Mouse (Mus musculus) cerebellum, adult 11 months (tissue): Measurements from ENCODE around the gene Spocd1.

Experiments used
- DNase-seq: peaks from one replicate; pipeline ENCODE4 v3.0.0; 2022

Spocd1 gene

DNA sequence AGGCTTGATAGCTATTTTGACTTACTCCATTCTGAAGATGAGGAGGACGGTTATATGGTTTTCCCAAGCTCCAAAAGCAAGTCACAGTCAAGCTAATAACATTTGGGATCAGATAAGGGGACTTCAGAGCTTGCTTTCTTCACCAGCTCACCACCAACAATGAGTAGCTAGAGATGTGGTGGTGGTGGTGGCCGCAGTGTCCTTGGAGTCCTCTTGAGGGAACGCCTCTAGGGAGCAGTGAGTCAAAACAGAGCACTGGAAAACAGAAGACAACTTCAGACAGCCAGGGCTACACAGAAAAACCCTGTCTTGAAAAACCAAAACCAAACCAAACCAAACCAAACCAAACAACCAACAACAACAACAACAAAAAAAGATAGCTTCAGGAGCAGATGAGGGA lies 10.1 kb upstream of the Spocd1 start:
- DNase-seq = no peak

DNA sequence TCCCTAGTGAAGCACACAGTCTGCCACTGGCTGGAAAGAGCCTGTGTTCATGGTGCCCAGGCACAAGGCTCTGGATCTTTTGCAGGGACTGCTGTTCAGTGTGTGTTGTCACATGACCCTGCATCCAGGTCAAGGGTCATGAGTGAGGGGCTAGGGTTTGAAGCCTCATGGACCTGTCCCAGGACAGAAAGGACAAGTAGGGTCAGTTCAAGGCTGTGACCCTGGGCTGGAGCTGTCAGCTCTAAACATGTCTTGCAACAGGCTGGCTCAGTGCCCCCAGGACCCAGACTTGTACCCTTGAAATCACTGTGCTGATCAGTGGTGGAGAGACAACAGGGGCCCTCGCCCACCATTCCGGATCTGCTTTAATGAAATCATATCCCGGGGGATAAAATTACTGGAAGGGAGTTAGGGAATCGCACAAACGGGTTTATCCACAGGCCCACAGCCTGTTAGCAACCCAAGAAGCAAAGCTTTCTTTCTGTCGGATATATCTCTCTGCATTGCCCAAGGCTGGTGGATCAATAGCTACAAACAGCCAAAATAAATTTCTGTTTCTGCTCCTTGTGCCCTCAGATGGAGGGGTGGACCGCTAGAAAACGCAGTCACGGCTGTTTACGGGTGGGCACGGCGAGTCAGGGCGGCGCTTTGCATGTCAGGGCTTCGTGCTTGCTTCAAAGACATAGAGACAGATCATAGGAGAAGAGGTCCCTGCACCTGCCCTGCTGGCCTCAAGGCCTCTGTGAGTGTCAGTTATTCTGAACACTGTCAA lies 8.3 kb upstream of the Spocd1 start:
- DNase-seq = no peak

DNA sequence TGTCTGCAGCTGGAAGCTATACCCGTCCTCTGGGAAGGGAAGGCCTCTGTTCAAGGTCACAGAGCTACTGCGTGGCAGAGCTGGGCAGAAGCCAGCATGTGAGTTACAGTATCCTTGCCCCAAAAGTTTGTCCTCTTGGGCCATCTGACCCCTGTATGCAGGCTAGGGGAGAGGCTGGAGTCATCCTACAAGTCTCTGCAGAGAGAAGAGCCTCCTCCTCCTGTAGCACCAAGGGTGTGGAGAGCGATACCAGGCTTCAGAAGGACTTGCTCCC lies 7.8 kb upstream of the Spocd1 start:
- no peak for DNase-seq

DNA sequence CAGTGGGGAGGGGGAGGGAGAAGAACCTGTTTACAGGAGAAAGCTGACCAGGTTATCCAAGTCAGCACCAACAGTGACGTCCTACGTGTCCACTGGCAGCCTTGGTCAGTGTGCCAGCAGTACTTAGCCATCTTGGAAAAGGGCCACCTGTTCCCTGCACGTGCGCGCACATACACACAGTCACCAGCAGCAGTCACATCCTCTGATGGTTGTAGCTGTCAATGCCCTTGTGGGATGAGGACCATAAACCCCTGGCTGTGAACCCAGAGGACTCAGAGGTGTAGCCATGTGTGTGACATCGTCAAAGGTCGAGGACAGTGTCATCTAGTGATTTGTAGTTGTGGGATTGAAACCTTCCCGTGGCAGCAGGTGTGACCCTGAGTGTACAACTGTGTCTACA lies 4.9 kb upstream of the Spocd1 start:
- no peak for DNase-seq

DNA sequence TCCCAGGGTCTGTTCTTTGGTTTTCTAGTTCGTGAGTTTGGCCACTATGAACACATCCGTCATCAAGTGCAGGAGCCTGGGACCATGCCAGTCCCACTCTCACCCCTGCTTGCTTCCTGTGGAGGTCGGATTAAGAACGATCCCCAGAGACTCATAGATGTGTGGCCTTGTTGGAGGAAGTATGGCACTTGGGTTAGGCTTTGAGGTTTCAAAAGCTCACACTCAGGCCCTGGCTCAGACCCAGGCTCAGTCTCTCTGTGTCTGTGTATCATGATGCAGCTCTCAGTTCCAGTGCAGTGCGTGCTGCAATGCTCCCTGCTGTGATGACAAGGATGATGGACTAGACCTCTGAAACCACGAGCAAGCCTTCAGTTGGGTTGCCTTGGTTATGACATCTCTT lies 4.4 kb upstream of the Spocd1 start:
- no peak for DNase-seq

DNA sequence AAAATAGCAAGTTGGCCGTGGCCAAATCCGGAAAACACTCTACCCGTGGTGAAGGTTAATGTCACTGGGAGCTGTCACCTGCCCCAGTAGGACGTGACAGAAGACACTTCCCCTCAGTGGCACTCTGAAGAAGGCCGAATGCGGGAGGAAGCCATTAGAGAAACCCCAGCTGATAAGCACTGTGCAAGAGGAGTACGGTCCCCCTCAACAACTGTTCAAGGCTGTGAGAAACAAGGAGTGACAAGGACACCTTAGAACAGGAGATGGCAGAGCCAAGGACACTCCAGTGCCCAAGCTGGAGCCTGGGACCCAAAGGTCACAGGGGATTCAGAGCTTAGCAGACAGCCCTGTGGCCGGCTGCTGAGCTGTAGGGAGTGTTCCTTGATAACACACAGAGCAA lies 2.5 kb upstream of the Spocd1 start:
- no peak for DNase-seq

DNA sequence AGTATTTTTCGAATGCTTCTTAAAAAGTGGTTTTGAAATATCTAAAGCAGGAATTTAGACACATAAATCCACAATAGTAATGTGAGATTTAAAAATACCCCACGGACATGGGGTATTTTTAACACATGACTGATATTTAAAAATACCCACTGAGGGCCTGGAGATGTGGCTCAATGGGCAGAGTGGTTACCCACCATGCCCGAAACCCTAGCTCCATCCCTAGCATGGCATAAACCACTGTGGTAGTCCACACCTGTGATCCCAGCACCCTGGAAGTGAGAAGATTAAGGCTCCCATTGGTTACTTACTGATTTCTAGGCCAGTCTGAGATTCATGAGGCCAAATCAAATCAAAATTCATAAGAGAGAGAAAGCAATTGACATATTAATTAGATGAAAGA lies 2.0 kb upstream of the Spocd1 start:
- DNase-seq = no peak

DNA sequence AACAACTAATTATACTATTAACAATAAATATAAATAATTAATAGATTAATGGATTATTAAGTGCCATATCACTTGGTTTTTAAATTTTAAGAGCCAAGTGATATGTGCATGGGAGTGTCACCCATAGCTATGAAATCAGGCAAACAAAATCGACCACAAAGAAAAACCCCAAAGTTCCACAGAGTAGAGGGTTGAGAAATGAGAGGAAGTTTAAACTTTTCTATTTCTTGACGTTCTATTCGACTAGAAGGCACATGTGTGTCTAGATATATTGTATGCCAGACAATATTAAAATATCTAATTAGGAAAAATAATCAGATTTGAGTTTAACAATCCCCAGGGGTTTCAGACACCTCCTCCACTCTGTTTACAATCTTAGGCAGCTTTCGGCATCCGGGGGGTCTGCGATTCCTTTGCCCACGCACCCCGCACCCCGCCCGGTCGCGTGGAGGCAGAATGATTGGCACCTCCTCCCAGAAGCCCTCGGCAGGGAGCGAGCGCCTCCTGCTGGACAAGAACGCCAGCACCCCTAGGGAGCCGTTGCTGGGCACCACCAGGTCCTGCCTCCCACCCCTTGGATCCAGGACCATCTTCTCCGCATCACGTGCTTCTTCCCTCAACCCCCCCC lies 811 bp upstream of the Spocd1 start:
- peak; percentile 53 for DNase-seq

DNA sequence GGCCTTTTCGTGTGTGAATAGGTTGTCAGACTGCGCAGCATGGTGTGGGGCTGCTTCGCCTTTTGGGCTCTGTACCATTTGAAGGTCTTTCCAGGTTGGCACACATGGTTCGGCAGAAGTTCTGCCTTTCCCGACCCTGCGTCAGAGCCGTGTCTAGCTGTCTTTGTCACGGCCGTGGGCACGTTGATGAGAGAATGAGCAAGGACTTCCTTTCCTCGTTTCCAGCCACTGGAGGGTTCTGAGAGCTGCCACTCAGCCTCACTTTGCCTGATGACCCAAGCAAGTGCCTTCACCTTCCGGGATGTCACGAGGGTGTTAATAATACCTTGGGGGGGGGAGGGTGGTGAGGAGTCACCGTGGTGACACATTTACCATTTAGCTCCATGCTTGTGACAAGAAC lies 4.6 kb downstream of the Spocd1 start:
- no peak for DNase-seq

DNA sequence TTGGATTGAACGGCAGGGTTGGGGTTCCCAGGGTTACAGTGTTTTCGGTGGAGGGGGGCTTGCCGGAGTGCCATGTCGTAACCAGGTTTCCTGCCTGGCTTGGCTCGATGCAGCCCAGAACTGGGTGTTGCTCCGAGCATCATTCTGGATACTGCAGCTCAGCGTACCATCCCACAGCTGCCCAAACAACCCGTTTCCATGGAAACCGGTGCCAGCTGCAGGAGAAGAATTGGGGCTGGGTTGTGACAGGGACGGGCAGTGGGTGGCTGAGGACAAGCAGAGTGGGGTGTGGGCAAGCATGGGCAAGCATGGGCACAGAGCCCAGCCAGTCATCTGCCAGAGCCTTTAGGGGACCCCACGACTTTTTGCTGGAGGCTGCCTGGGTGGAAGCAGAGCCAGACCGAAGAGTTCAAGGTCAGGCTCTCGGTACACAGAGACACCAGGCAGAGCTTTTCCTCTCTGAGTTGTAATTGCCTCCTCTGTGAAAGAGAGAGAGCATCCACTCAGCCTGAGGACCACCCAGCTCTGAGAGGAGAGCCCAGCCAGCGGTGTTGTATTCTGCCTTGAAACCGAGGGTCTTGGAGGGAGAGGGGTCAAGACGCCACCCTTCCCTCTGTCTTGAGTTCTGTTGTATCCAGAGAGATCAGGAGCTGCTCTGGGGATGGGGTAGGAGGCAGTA lies 5.3 kb downstream of the Spocd1 start:
- peak; percentile 14 for DNase-seq

DNA sequence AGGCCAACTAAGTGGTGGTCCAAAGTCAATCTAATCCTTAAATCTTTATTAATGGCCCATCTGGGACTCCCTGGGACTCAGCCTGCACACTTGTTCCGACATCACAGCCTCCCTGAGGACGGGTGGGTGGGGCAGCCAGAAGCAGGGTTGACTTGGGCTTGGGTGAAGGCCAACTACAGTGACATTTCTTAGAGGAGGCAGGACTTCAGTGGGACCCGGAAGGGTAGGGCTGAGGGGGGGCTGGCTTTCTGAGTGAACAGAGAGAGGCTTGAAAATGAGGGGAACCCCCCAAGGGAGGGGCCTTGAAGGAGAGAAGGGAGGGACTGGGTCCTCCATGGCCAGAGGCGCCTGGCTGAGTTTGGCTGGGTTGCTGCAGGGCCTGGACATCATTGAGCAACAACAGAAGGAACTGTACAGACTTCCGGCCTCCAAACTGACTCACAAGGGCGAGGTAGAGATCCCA lies 22.3 kb downstream of the Spocd1 start:
- no peak for DNase-seq

DNA sequence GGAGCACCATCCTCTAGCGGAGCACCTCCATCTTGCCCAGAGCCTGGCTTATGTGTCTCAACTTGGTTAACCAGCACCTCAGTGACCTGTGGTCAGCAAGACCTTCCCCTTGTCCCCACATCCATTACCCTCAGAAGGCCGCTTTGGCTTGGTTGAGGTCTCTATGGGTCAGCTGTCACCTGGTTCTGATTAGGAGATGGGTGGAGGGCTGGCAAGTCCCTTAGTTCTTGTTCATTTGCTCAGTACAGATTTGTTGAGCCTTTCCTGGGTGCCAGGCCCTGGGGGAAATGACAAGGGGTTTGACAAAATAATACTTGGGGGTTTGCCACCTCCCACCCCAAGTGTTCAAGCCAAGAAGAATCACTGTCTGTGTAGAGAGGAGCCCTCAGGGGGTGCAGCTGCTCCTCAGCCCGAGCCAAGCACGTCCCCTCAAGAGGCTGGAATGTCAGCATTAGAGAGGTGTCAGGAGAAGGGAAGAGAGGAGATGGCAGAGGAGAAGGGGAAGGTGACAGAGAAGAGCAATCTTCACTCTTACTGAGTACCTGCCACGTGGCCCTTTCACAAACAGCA lies 23.3 kb downstream of the Spocd1 start:
- no peak for DNase-seq

DNA sequence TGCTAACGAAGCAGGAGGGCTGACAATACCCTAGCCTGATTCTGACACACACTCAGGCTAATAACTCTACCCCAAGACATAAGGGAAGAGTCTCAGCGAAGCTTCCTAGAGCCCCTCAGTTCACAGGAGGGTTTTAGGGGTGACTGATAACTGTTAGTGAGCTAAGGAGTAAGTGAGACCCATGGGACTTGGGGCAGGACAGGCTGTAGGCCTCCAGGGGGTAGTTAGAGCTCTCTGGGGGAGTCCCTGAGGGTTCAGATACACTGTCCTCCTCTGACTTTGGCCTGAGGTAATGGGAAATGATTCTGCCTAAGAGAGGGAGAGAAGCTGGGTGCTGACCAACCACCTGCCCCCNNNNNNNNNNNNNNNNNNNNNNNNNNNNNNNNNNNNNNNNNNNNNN lies 25.5 kb downstream of the Spocd1 start:
- DNase-seq = no peak

DNA sequence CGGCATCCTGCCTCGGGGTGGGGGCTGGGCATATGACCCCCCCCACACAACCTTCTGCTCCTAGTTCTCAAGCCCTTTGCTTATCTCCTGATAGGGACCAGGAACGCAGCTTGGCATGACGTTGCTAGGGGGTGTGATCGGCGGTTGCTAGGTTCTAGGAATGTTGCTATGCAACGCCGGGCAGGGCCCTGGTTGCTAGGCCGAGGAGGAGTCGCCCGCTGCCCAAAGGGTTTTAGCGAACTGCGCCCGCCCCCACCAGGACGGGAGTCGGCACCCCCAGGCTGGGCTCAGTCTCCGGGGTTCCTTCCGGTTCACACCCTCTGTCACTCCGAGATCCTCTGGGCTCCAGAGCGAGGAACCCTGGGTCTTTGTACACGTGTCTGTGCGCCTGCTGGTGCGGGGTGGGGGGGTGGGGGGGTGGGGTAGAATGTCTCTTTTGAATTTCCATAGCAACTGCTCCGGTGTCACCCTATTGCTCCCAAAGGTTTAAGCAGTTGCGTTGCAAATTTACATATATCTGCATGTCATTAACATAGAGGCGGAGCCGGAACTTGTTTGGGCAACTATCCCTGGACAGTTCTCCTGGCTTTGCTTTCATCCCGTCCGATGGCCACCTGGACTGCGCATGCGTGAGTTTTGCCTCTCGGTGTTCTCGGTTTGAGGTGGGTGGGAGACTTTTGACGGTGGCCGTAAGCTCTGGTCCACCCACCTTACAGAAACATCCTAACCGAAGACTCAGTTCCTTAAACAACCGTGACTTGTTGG lies 31.3 kb downstream of the Spocd1 start:
- peak; percentile 46 for DNase-seq

DNA sequence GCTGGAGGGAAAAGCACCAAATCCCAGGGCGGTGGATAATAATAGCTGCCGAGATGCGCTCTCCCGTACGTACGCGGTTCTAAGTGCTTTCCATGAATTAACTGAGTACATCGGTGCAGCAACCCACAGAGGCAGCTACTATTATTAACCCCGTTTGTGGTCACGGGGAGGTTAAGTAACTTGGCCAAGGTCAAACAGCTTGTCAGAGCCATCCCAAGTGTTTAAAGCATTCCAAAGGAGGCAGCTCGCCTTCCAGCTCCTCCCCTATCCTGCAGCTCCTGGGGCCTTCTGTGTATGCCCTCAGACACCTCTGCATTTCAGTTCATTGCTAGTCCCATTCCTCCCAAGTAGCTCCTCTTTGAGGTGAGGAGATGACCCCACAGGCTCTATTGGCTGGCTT lies 36.2 kb downstream of the Spocd1 start:
- DNase-seq = no peak

DNA sequence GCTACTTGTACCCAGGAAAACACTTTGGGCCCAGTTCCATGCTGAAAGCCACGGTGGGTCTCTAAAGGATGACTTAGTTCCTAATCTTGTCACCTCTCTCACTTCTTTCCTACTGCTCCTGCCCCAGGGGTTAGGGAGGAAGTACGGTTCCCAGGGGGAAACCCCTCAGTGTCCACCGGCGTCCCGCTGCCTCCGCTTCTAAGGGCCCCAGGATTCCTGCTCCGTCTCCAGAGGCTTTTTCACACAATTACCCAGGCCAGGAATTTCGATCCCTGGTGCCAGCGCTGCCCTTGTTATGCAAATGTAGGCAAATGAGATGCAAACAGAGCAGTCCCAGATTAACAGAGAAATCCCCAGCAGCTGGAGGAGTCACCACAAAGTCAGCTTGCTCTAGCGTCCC lies 37.2 kb downstream of the Spocd1 start:
- no peak for DNase-seq

DNA sequence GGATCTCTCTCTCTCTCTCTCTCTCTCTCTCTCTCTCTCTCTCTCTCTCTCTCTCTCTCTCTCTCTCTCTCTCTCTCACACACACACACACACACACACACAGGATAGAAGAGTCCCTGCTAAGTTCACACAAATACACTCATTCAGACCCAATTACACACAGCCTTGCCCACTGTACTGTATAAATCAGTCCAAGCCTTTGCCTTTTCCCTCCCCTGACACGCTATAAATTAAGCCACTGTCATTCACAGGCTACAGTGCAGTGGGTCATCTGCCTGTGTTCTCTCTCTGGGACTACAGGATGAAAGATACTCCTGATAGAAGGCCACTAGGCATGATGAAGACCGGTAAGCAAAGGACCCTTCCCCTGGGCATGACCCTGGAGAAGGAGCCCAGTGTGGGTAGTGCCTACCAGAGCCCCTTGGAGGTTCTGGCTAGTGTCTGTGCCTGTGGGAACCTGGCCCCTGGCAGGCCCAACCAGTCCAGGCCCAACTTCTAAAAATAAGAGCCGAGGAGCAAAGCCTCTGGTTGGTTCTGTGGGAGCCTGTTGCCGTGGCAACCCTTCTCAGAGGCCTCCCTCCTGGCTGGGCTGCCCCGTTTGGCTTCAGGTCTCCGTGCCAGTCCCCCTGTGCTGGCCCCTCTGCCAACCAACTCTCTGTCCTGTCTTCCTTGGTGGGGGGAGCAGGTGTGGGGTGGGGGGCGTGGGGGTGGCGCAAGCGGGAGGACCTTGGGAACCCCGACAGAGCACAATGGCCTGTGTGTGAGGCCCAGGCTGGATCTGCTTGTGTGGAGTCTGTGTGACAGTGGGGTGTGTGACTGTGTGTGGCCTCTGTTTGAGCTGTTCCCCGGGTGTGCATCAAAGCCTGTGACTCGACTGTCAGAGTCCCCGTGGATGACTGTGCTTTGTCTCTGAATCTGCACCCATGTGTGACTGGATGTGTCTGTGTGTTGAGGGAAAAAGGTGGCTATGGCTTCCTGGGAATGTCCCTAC lies 38.3 kb downstream of the Spocd1 start:
- DNase-seq = no peak

DNA sequence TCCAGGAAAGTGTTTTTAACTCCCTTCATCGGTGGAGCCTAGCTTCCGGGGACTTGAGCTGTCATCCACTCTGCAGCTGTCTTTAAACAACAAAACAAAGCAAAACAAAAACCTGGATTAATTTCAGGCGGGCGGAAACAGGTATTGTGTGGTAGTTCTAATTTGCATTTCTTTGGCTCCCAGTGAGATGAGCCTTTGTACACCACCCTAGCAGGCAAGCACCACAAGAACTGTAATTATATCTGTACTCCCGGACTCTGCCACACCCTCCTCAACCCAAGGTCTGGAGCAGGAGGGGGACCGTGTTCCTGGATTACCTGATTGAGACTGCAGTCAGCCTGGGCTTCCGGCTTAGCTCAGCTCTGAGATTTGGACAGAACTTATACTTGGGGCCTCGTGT lies 41.1 kb downstream of the Spocd1 start:
- DNase-seq = no peak

DNA sequence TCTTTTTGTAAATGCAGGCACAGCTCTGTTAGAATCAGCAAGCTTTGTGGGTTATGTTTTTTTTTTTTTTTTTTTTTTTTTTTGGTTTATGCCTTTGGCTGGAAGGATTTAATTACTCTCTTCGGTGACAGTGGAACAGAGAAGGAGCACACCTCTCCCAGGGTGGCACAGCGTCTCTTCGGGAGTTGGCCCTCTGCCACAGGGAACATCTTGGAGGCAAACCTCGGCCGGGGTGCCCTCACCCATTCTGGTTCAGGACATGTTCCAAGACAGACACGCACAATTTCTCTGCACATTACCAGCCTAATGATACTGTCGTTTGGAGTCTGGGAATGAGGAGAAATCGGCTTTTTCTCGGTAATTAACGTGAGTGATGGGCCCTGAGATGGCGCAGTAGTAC lies 41.8 kb downstream of the Spocd1 start:
- DNase-seq = no peak

DNA sequence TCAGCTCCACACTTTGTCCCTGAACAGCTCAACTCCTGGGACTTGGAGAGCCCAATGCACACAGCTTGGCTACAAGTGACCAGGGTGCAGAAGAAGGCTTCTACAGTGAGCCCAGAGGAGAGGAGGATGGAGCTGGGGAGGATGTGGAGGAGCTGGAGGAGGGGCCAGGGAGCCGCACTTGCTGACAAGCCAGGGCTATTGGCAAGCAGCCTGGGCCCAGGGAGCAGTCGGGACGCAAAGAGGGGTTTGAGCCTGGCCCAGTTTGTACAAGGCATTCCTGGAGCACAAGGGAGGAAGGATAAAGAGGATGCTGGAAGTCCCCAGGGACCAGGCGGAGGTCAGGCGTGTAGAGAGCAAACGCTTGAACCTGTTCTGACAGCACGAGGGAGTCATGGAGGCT lies 42.9 kb downstream of the Spocd1 start:
- no peak for DNase-seq

DNA sequence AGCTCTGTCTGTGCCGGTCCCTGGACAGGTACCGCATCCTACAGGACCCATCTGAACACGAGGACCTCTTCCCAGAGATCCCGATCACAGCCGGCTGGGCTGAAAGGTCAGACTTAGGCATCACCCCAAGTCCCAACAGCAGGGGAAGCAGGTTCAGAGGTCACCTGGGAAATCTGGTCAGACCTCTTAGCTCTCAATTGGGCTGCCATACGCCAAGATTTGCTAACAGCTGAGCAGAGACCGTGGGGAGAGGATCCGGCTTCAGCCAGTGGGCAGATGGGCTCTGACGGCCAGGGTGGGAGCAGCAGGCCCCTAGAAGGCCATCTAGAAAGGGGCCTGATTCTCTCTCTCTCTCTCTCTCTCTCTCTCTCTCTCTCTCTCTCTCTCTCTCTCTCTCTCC lies 45.2 kb downstream of the Spocd1 start:
- DNase-seq = no peak

DNA sequence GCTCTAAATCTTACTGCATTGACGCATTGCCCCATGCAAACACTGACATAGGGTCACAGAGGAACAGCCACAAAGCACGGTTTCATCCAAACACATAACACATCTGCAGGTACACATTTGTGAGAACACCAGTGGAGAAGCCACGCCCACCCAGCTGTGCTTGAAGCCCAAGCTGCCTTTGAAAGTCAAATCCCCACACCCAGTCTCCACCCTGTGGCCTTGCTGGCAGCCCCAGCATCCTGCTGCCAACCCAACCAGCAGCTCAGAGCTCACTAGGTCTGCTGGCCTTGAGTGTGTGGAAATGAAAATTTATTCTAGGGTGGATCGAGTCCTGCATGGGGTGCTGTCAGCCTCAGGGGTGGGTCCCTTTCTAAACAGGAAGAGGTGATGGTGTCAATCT lies 48.2 kb downstream of the Spocd1 start:
- no peak for DNase-seq
